Mouse (Mus musculus): Measurements from ENCODE around the gene Sh3bp4. TPM values are rescaled to one million over a fixed set of nuclear protein-coding genes. Genes with fewer than 3 reads are reported as not detected.

The Sh3bp4 gene
- polyA plus RNA-seq, 1 experiment from 2014 or later: 35.3 TPM

GRCm38 (mm10) chr1:89088144-89088543, 17.9 kb downstream of the Sh3bp4 start:
- Histone ChIP-seq H3K27me3 (replicated peaks) (no peaks in the 10 kb centered on the region), H3K4me1 (peaks cover 55% of the 10 kb centered on the region), H3K4me2 (replicated peaks) (no peak overlapping the region), H3K9me3 (no peaks in the 10 kb centered on the region), H3K4me3 (no peak overlapping the region), H3K36me3 (peaks cover 3% of the 10 kb centered on the region), H3K9ac (no peak overlapping the region), H3K27ac (no peak overlapping the region)
- WGBS: 68% methylated on average over 10 of the region's 10 CpGs
- ATAC-seq (ENCODE audit: low FRiP score, low read depth): no peak

GRCm38 (mm10) chr1:89088748-89089288, 18.6 kb downstream of the Sh3bp4 start:
- Histone ChIP-seq H3K36me3 (no peaks in the 10 kb centered on the region; the same call in none of the 2 replicates), H3K4me1 (peaks cover 60% of the 10 kb centered on the region), H3K4me3 (no peak overlapping the region), H3K27me3 (replicated peaks) (no peaks in the 10 kb centered on the region), H3K27ac (no peak overlapping the region), H3K9me3 (no peaks in the 10 kb centered on the region), H3K9ac (no peak overlapping the region), H3K4me2 (replicated peaks) (no peak overlapping the region)
- ATAC-seq (ENCODE audit: low FRiP score, low read depth): no peak
- WGBS: 67% methylated on average over 3 of the region's 3 CpGs

- WGBS: 84% methylated on average over 21 of the region's 21 CpGs
- Histone ChIP-seq H3K4me2 (replicated peaks) (no peak overlapping the region), H3K27ac (no peak overlapping the region)
Measured at GRCm38 (mm10) chr1:89089821-89090600, 19.8 kb downstream of the Sh3bp4 start.

GRCm38 (mm10) chr1:89090676-89091075, 20.5 kb downstream of the Sh3bp4 start:
- 85% methylated on average over 8 of the region's 8 CpGs for WGBS
- ATAC-seq (ENCODE audit: low FRiP score, low read depth): no peak

More at GRCm38 (mm10) chr1:89089821-89090600, 19.8 kb downstream of the Sh3bp4 start:
- H3K9me3 ChIP-seq: no peaks in the 10 kb centered on the region
- ATAC-seq (ENCODE audit: low FRiP score, low read depth): no peak
- H3K4me3 ChIP-seq: no peak overlapping the region
- H3K9ac ChIP-seq: no peak overlapping the region
- H3K27me3 ChIP-seq (replicated peaks): no peaks in the 10 kb centered on the region
- no peaks in the 10 kb centered on the region for H3K36me3 ChIP-seq
- H3K4me1 ChIP-seq: peaks cover 69% of the 10 kb centered on the region

GRCm38 (mm10) chr1:89092019-89092418, 21.8 kb downstream of the Sh3bp4 start:
- Histone ChIP-seq H3K9ac (no peak overlapping the region), H3K4me3 (no peak overlapping the region), H3K9me3 (no peaks in the 10 kb centered on the region), H3K4me1 (peaks cover 66% of the 10 kb centered on the region), H3K36me3 (no peaks in the 10 kb centered on the region), H3K27ac (no peak overlapping the region), H3K4me2 (replicated peaks) (peak overlapping the region; percentile 33), H3K27me3 (replicated peaks) (no peaks in the 10 kb centered on the region)
- 55% methylated on average over 5 of the region's 5 CpGs for WGBS
- ATAC-seq (ENCODE audit: low FRiP score, low read depth): no peak

More at GRCm38 (mm10) chr1:89090676-89091075, 20.5 kb downstream of the Sh3bp4 start:
- Histone ChIP-seq H3K4me2 (replicated peaks) (no peak overlapping the region), H3K4me3 (no peak overlapping the region), H3K27me3 (replicated peaks) (no peaks in the 10 kb centered on the region), H3K4me1 (peaks cover 70% of the 10 kb centered on the region), H3K9me3 (no peaks in the 10 kb centered on the region), H3K27ac (no peak overlapping the region), H3K36me3 (no peaks in the 10 kb centered on the region), H3K9ac (no peak overlapping the region)

- Histone ChIP-seq H3K36me3 (no peaks in the 10 kb centered on the region), H3K9ac (no peak overlapping the region), H3K4me1 (peaks cover 61% of the 10 kb centered on the region), H3K4me3 (no peak overlapping the region), H3K9me3 (no peaks in the 10 kb centered on the region), H3K27ac (no peak overlapping the region), H3K4me2 (replicated peaks) (peak overlapping the region; percentile 33), H3K27me3 (replicated peaks) (no peaks in the 10 kb centered on the region)
- 8% methylated on average over 19 of the region's 19 CpGs for WGBS
- no peak for ATAC-seq (ENCODE audit: low FRiP score, low read depth)
Measured at GRCm38 (mm10) chr1:89092442-89092991, 22.3 kb downstream of the Sh3bp4 start.

- Histone ChIP-seq H3K27me3 (replicated peaks) (no peaks in the 10 kb centered on the region), H3K9ac (no peak overlapping the region), H3K36me3 (no peaks in the 10 kb centered on the region), H3K9me3 (no peaks in the 10 kb centered on the region), H3K27ac (no peak overlapping the region), H3K4me2 (replicated peaks) (no peak overlapping the region), H3K4me3 (no peak overlapping the region), H3K4me1 (peaks cover 59% of the 10 kb centered on the region)
- no peak for ATAC-seq (ENCODE audit: low FRiP score, low read depth)
- WGBS: 82% methylated on average over 5 of the region's 5 CpGs
Measured at GRCm38 (mm10) chr1:89093696-89094095, 23.5 kb downstream of the Sh3bp4 start.

GRCm38 (mm10) chr1:89094416-89094815, 24.2 kb downstream of the Sh3bp4 start:
- no peaks in the 10 kb centered on the region for H3K36me3 ChIP-seq
- peaks cover 56% of the 10 kb centered on the region for H3K4me1 ChIP-seq
- H3K4me3 ChIP-seq: no peak overlapping the region
- no peak overlapping the region for H3K27ac ChIP-seq
- H3K27me3 ChIP-seq (replicated peaks): no peaks in the 10 kb centered on the region
- H3K9ac ChIP-seq: no peak overlapping the region
- no peak overlapping the region for H3K4me2 ChIP-seq (replicated peaks)
- ATAC-seq (ENCODE audit: low FRiP score, low read depth): no peak
- H3K9me3 ChIP-seq: no peaks in the 10 kb centered on the region
- WGBS: 62% methylated on average over 4 of the region's 4 CpGs

- H3K4me1 ChIP-seq: peaks cover 53% of the 10 kb centered on the region
Measured at GRCm38 (mm10) chr1:89095642-89096424, 25.6 kb downstream of the Sh3bp4 start.

GRCm38 (mm10) chr1:89102231-89103003, 32.2 kb downstream of the Sh3bp4 start:
- Histone ChIP-seq H3K36me3 (peaks cover 4% of the 10 kb centered on the region; the same call in 1 of the 2 replicates), H3K9me3 (no peaks in the 10 kb centered on the region), H3K4me3 (no peak overlapping the region), H3K9ac (no peak overlapping the region), H3K27me3 (replicated peaks) (no peaks in the 10 kb centered on the region), H3K4me2 (replicated peaks) (no peak overlapping the region), H3K4me1 (peaks cover 35% of the 10 kb centered on the region), H3K27ac (no peak overlapping the region)
- no peak for ATAC-seq (ENCODE audit: low FRiP score, low read depth)
- 35% methylated on average over 15 of the region's 15 CpGs for WGBS

More at GRCm38 (mm10) chr1:89095642-89096424, 25.6 kb downstream of the Sh3bp4 start:
- H3K4me2 ChIP-seq (replicated peaks): peak overlapping the region; percentile 20; the same call in 1 of the 2 replicates
- H3K27ac ChIP-seq: no peak overlapping the region
- H3K4me3 ChIP-seq: no peak overlapping the region
- H3K27me3 ChIP-seq (replicated peaks): no peaks in the 10 kb centered on the region
- no peaks in the 10 kb centered on the region for H3K9me3 ChIP-seq
- 0 out of 2 replicates have a peak, but pooled peaks have one; percentile 25 for ATAC-seq (ENCODE audit: low FRiP score, low read depth)
- no peak overlapping the region for H3K9ac ChIP-seq
- H3K36me3 ChIP-seq: no peaks in the 10 kb centered on the region
- 13% methylated on average over 14 of the region's 14 CpGs for WGBS

GRCm38 (mm10) chr1:89103004-89103263, 32.7 kb downstream of the Sh3bp4 start:
- H3K36me3 ChIP-seq: peaks cover 8% of the 10 kb centered on the region; the same call in 1 of the 2 replicates
- no peak overlapping the region for H3K4me2 ChIP-seq (replicated peaks)
- no peak overlapping the region for H3K27ac ChIP-seq
- WGBS: 33% methylated on average over 3 of the region's 3 CpGs
- H3K9ac ChIP-seq: no peak overlapping the region
- ATAC-seq (ENCODE audit: low FRiP score, low read depth): no peak
- no peaks in the 10 kb centered on the region for H3K9me3 ChIP-seq
- H3K4me1 ChIP-seq: peaks cover 40% of the 10 kb centered on the region
- no peak overlapping the region for H3K4me3 ChIP-seq
- no peaks in the 10 kb centered on the region for H3K27me3 ChIP-seq (replicated peaks)

Data from neural tube, embryonic 12.5 days (tissue).